Mouse (Mus musculus): Measurements from ENCODE around the gene Zfp687. TPM values are rescaled to one million over a fixed set of nuclear protein-coding genes. Genes with fewer than 3 reads are reported as not detected.
A peak's percentile ranks its signal among the peaks of the same experiment; 100 is the strongest.

Zfp687 gene
- polyA plus RNA-seq, 1 experiment from 2014 or later, result 17.2 TPM

GRCm38 (mm10) chr3:95012982-95013381 lies 2.3 kb downstream of the Zfp687 start:
- no peak overlapping the region for H3K27ac ChIP-seq (ENCODE audit: low read depth, low read length)
- H3K4me2 ChIP-seq (ENCODE audit: low read depth, low read length), result no peak overlapping the region
- H3K4me1 ChIP-seq (ENCODE audit: control insufficient read depth, insufficient read depth, low read length), result peaks cover 22% of the 10 kb centered on the region
- peaks cover 30% of the 10 kb centered on the region for H3K36me3 ChIP-seq (ENCODE audit: control insufficient read depth, insufficient read depth, low read length)
- no peaks in the 10 kb centered on the region for H3K27me3 ChIP-seq (ENCODE audit: control insufficient read depth, insufficient read depth, low read length)
- no peak overlapping the region for H3K4me3 ChIP-seq (ENCODE audit: low read depth, low read length)
- no peak for ATAC-seq (ENCODE audit: low read depth)
- no peaks in the 10 kb centered on the region for H3K9me3 ChIP-seq (ENCODE audit: control insufficient read depth, low read length)
- WGBS, result 87% methylated on average over 3 of the region's 3 CpGs
- no peak overlapping the region for H3K9ac ChIP-seq (replicated peaks; ENCODE audit: low read depth, low read length)

GRCm38 (mm10) chr3:95010396-95010795 lies 4.9 kb downstream of the Zfp687 start:
- H3K9ac ChIP-seq (replicated peaks; ENCODE audit: low read depth, low read length), result no peak overlapping the region
- H3K36me3 ChIP-seq (ENCODE audit: control insufficient read depth, insufficient read depth, low read length), result peaks cover 45% of the 10 kb centered on the region
- ATAC-seq (ENCODE audit: low read depth), result no peak
- no peak overlapping the region for H3K27ac ChIP-seq (ENCODE audit: low read depth, low read length)
- 90% methylated on average over 7 of the region's 7 CpGs for WGBS
- peaks cover 16% of the 10 kb centered on the region for H3K4me1 ChIP-seq (ENCODE audit: control insufficient read depth, insufficient read depth, low read length)
- no peaks in the 10 kb centered on the region for H3K9me3 ChIP-seq (ENCODE audit: control insufficient read depth, low read length)
- no peaks in the 10 kb centered on the region for H3K27me3 ChIP-seq (ENCODE audit: control insufficient read depth, insufficient read depth, low read length)
- no peak overlapping the region for H3K4me3 ChIP-seq (ENCODE audit: low read depth, low read length)
- no peak overlapping the region for H3K4me2 ChIP-seq (ENCODE audit: low read depth, low read length)

GRCm38 (mm10) chr3:95007706-95008105 lies 7.5 kb downstream of the Zfp687 start:
- H3K36me3 ChIP-seq (ENCODE audit: control insufficient read depth, insufficient read depth, low read length), result peaks cover 58% of the 10 kb centered on the region
- 87% methylated on average over 9 of the region's 9 CpGs for WGBS
- H3K27ac ChIP-seq (ENCODE audit: low read depth, low read length), result no peak overlapping the region

GRCm38 (mm10) chr3:95005651-95006050 lies 9.6 kb downstream of the Zfp687 start:
- no peaks in the 10 kb centered on the region for H3K27me3 ChIP-seq (ENCODE audit: control insufficient read depth, insufficient read depth, low read length)
- H3K36me3 ChIP-seq (ENCODE audit: control insufficient read depth, insufficient read depth, low read length), result peaks cover 46% of the 10 kb centered on the region
- H3K4me3 ChIP-seq (ENCODE audit: low read depth, low read length), result no peak overlapping the region
- no peaks in the 10 kb centered on the region for H3K4me1 ChIP-seq (ENCODE audit: control insufficient read depth, insufficient read depth, low read length)
- 93% methylated on average over 3 of the region's 3 CpGs for WGBS
- no peaks in the 10 kb centered on the region for H3K9me3 ChIP-seq (ENCODE audit: control insufficient read depth, low read length)
- no peak for ATAC-seq (ENCODE audit: low read depth)
- no peak overlapping the region for H3K27ac ChIP-seq (ENCODE audit: low read depth, low read length)
- H3K9ac ChIP-seq (replicated peaks; ENCODE audit: low read depth, low read length), result no peak overlapping the region
- H3K4me2 ChIP-seq (ENCODE audit: low read depth, low read length), result no peak overlapping the region

More at GRCm38 (mm10) chr3:95007706-95008105, 7.5 kb downstream of the Zfp687 start:
- Histone ChIP-seq H3K27me3 (ENCODE audit: control insufficient read depth, insufficient read depth, low read length) (no peaks in the 10 kb centered on the region), H3K9me3 (ENCODE audit: control insufficient read depth, low read length) (no peaks in the 10 kb centered on the region), H3K4me1 (ENCODE audit: control insufficient read depth, insufficient read depth, low read length) (no peaks in the 10 kb centered on the region), H3K4me2 (ENCODE audit: low read depth, low read length) (no peak overlapping the region), H3K4me3 (ENCODE audit: low read depth, low read length) (no peak overlapping the region), H3K9ac (replicated peaks; ENCODE audit: low read depth, low read length) (no peak overlapping the region)
- no peak for ATAC-seq (ENCODE audit: low read depth)

GRCm38 (mm10) chr3:95003273-95003672 lies 12.0 kb downstream of the Zfp687 start:
- Histone ChIP-seq H3K27me3 (ENCODE audit: control insufficient read depth, insufficient read depth, low read length) (no peaks in the 10 kb centered on the region), H3K9me3 (ENCODE audit: control insufficient read depth, low read length) (no peaks in the 10 kb centered on the region), H3K36me3 (ENCODE audit: control insufficient read depth, insufficient read depth, low read length) (peaks cover 50% of the 10 kb centered on the region), H3K27ac (ENCODE audit: low read depth, low read length) (no peak overlapping the region), H3K4me2 (ENCODE audit: low read depth, low read length) (no peak overlapping the region), H3K4me1 (ENCODE audit: control insufficient read depth, insufficient read depth, low read length) (no peaks in the 10 kb centered on the region), H3K9ac (replicated peaks; ENCODE audit: low read depth, low read length) (no peak overlapping the region), H3K4me3 (ENCODE audit: low read depth, low read length) (no peak overlapping the region)
- no peak for ATAC-seq (ENCODE audit: low read depth)

- peaks cover 46% of the 10 kb centered on the region for H3K36me3 ChIP-seq (ENCODE audit: control insufficient read depth, insufficient read depth, low read length)
- H3K9ac ChIP-seq (replicated peaks; ENCODE audit: low read depth, low read length), result no peak overlapping the region
- no peak overlapping the region for H3K27ac ChIP-seq (ENCODE audit: low read depth, low read length)
- no peaks in the 10 kb centered on the region for H3K9me3 ChIP-seq (ENCODE audit: control insufficient read depth, low read length)
- 50% methylated on average over 4 of the region's 4 CpGs for WGBS
- H3K27me3 ChIP-seq (ENCODE audit: control insufficient read depth, insufficient read depth, low read length), result no peaks in the 10 kb centered on the region
- no peak overlapping the region for H3K4me2 ChIP-seq (ENCODE audit: low read depth, low read length)
- peak; percentile 47; the same call in 1 of the 2 replicates for ATAC-seq (ENCODE audit: low read depth)
- no peak overlapping the region for H3K4me3 ChIP-seq (ENCODE audit: low read depth, low read length)
- H3K4me1 ChIP-seq (ENCODE audit: control insufficient read depth, insufficient read depth, low read length), result no peaks in the 10 kb centered on the region
Measured at GRCm38 (mm10) chr3:95002569-95002968, 12.7 kb downstream of the Zfp687 start.

- Histone ChIP-seq H3K9me3 (ENCODE audit: control insufficient read depth, low read length) (no peaks in the 10 kb centered on the region), H3K4me3 (ENCODE audit: low read depth, low read length) (no peak overlapping the region), H3K9ac (replicated peaks; ENCODE audit: low read depth, low read length) (no peak overlapping the region), H3K27me3 (ENCODE audit: control insufficient read depth, insufficient read depth, low read length) (no peaks in the 10 kb centered on the region), H3K4me2 (ENCODE audit: low read depth, low read length) (no peak overlapping the region), H3K27ac (ENCODE audit: low read depth, low read length) (no peak overlapping the region), H3K36me3 (ENCODE audit: control insufficient read depth, insufficient read depth, low read length) (peaks cover 59% of the 10 kb centered on the region), H3K4me1 (ENCODE audit: control insufficient read depth, insufficient read depth, low read length) (no peaks in the 10 kb centered on the region)
- ATAC-seq (ENCODE audit: low read depth), result no peak
- WGBS, result 41% methylated on average over 2 of the region's 2 CpGs
Measured at GRCm38 (mm10) chr3:94996946-94997345, 18.3 kb downstream of the Zfp687 start.

- 0 out of 2 replicates have a peak overlapping the region, but pooled peaks have one; percentile 39 for H3K27ac ChIP-seq (ENCODE audit: low read depth, low read length)
- no peak overlapping the region for H3K9ac ChIP-seq (replicated peaks; ENCODE audit: low read depth, low read length)
- H3K36me3 ChIP-seq (ENCODE audit: control insufficient read depth, insufficient read depth, low read length), result peaks cover 26% of the 10 kb centered on the region
Measured at GRCm38 (mm10) chr3:94989159-94989761, 26.0 kb downstream of the Zfp687 start.

GRCm38 (mm10) chr3:94987578-94987977 lies 27.7 kb downstream of the Zfp687 start:
- Histone ChIP-seq H3K9ac (replicated peaks; ENCODE audit: low read depth, low read length) (no peak overlapping the region), H3K27ac (ENCODE audit: low read depth, low read length) (no peak overlapping the region), H3K4me1 (ENCODE audit: control insufficient read depth, insufficient read depth, low read length) (peaks cover 7% of the 10 kb centered on the region), H3K36me3 (ENCODE audit: control insufficient read depth, insufficient read depth, low read length) (peaks cover 25% of the 10 kb centered on the region), H3K27me3 (ENCODE audit: control insufficient read depth, insufficient read depth, low read length) (no peaks in the 10 kb centered on the region), H3K9me3 (ENCODE audit: control insufficient read depth, low read length) (no peaks in the 10 kb centered on the region), H3K4me2 (ENCODE audit: low read depth, low read length) (no peak overlapping the region), H3K4me3 (ENCODE audit: low read depth, low read length) (no peak overlapping the region)
- ATAC-seq (ENCODE audit: low read depth), result no peak

More at GRCm38 (mm10) chr3:94989159-94989761, 26.0 kb downstream of the Zfp687 start:
- no peaks in the 10 kb centered on the region for H3K9me3 ChIP-seq (ENCODE audit: control insufficient read depth, low read length)
- WGBS, result 54% methylated on average over 9 of the region's 9 CpGs
- peaks cover 7% of the 10 kb centered on the region for H3K4me1 ChIP-seq (ENCODE audit: control insufficient read depth, insufficient read depth, low read length)
- no peaks in the 10 kb centered on the region for H3K27me3 ChIP-seq (ENCODE audit: control insufficient read depth, insufficient read depth, low read length)
- H3K4me2 ChIP-seq (ENCODE audit: low read depth, low read length), result no peak overlapping the region
- H3K4me3 ChIP-seq (ENCODE audit: low read depth, low read length), result no peak overlapping the region
- no peak for ATAC-seq (ENCODE audit: low read depth)
